Comparison of ENCODE assay signal across 9 mouse cellular contexts in the genomic region with DNA sequence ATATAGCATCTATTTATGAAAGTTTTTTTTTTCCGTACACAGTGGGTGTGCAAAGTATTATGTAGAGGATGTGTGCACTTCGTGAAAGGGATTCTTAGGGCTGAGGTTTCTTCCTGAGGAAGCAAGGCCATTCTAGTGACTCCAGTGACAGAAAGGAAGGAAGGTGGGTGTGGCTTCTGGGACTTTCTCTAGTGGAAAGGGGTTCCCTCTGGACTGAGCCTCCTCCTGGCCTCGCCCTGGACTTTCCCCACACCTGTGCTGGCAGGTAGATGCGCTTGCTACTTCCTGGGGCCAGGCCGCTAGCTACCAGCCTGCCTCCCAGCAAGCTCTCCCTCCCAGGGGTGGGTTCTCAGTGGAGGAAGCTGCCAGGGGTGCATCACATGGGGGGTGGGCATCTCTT. TPM values are rescaled to one million over a fixed set of nuclear protein-coding genes. Genes with fewer than 3 reads are reported as not detected.
DNase-seq lines count a peak whose midpoint lies in the region; ATAC-seq and TF ChIP-seq lines count a peak whose summit lies in the region.
"Had no signal": no experiment of that assay in that cellular context is flagged by ENCODE, and none has a peak within 500 bp of the region (broad histone marks: within the 10 kb centered on the region; RNA-seq: fewer than 3 reads in every experiment).

No protein-coding gene starts in this region.

- H3K36me3 ChIP-seq in forebrain, embryonic 14.5 days (ENCODE audit: control insufficient read depth, insufficient read depth, low read length) = no peaks in the 10 kb centered on the region
- H3K36me3 ChIP-seq in kidney, adult 2 months (ENCODE audit: control insufficient read depth, insufficient read depth, low read length) = no peaks in the 10 kb centered on the region

- peaks cover 26% of the 10 kb centered on the region for H3K4me1 ChIP-seq in forebrain, embryonic 14.5 days (ENCODE audit: control insufficient read depth, insufficient read depth, low read length)
- peaks cover 11% of the 10 kb centered on the region for H3K4me1 ChIP-seq in kidney, adult 2 months (ENCODE audit: control insufficient read depth, insufficient read depth, low read length)

- no peak overlapping the region for H3K27ac ChIP-seq in forebrain, embryonic 14.5 days (ENCODE audit: low read depth, low read length)
- peak overlapping the region; percentile 36; the same call in 1 of the 2 replicates for H3K27ac ChIP-seq in kidney, adult 2 months (ENCODE audit: insufficient read depth, low read depth, low read length)

- no peak for TF ChIP-seq POLR2A in kidney, adult 2 months (IDR thresholded peaks at IDR 0.05; ENCODE audit: low read depth, low read length)

- intact Hi-C loops in heart, postnatal 25 days (cut with DNase I) = loop anchor here (5.0 to 10.0 kb wide), 5 partner anchors 33 to 223 kb away; no protein-coding TSS in a partner anchor

- H3K4me2 ChIP-seq in forebrain, embryonic 14.5 days (ENCODE audit: low read length) = peak overlapping the region; percentile 76

- no peaks in the 10 kb centered on the region for H3K9me3 ChIP-seq in forebrain, embryonic 14.5 days (replicated peaks; ENCODE audit: control insufficient read depth, low read length)

- ATAC-seq in forebrain, embryonic 14.5 days = no peak

- WGBS in forebrain, embryonic 14.5 days = 63% methylated on average over 5 of the region's 5 CpGs
- WGBS in kidney, adult 2 months = 44% methylated on average over 5 of the region's 5 CpGs

- no peaks in the 10 kb centered on the region for H3K27me3 ChIP-seq in forebrain, embryonic 14.5 days (replicated peaks; ENCODE audit: control insufficient read depth, insufficient read depth, low read length)
- no peaks in the 10 kb centered on the region for H3K27me3 ChIP-seq in kidney, adult 2 months (replicated peaks; ENCODE audit: control insufficient read depth, insufficient read depth, low read length)

- DNase-seq in heart, adult 18-20 months = peak; percentile 39 to 67
- no peak for DNase-seq in heart, postnatal 25 days (ENCODE audit: low spot score)
- DNase-seq in forebrain, embryonic 14.5 days (ENCODE audit: low spot score) = no peak
- DNase-seq in kidney, adult 2 months = peak; percentile 64
- peak; percentile 22 to 35 for DNase-seq in lung, postnatal 4 days
- DNase-seq in ovary, postnatal 14 days (ENCODE audit: low spot score) = no peak
- no peak for DNase-seq in T-cell, adult 2 months (ENCODE audit: low spot score)
- DNase-seq in left cerebral cortex, adult 11 months (ENCODE audit: low spot score) = no peak

- peak overlapping the region; percentile 82 for H3K9ac ChIP-seq in forebrain, embryonic 14.5 days (ENCODE audit: low read length)

- peak overlapping the region; percentile 47 for H3K4me3 ChIP-seq in forebrain, embryonic 14.5 days (ENCODE audit: low read depth, low read length)
- H3K4me3 ChIP-seq in kidney, adult 2 months (ENCODE audit: insufficient read depth, low read depth, low read length) = peak overlapping the region; percentile 86

- TF ChIP-seq CTCF in kidney, adult 2 months (conservative IDR thresholded peaks at IDR 0.05; ENCODE audit: insufficient read depth, insufficient read length, low read depth, low read length) = no peak

RNA-seq across cellular contexts. Expression of gene Flnb, which starts 1.7 kb away (rescaled TPM):
- 10 to 100 TPM; 21.8 to 22.6 TPM for total RNA-seq in heart, adult 18-20 months (2021)
- total RNA-seq in heart, postnatal 25 days (2021) = 10 to 100 TPM; 21.9 to 27.7 TPM
- polyA plus RNA-seq in forebrain, embryonic 14.5 days (2014; fragmentation: Nextera tagmentation; extraction: Ambion mirVana) = 6.8 and 8.0 TPM in 2 replicates
- 37.2 and 41.2 TPM in 2 replicates for polyA plus RNA-seq in kidney, adult 2 months (2012; rRNA removed)

RNA-seq across cellular contexts. Expression of gene Gm26661, which starts 28.1 kb away (rescaled TPM):
- total RNA-seq in heart, adult 18-20 months (2021) = not detected
- not detected for total RNA-seq in heart, postnatal 25 days (2021)
- not detected in 2 replicates for polyA plus RNA-seq in forebrain, embryonic 14.5 days (2014; fragmentation: Nextera tagmentation; extraction: Ambion mirVana)
- polyA plus RNA-seq in kidney, adult 2 months (2012; rRNA removed) = not detected in 2 replicates
- total RNA-seq: MEL had no signal

Comparison
In these comparisons a context has a peak if more than half of its experiments do, and no peak if none do; other contexts are left out.
1. DNase-seq: peak in heart, adult 18-20 months (2 of 2), kidney, adult 2 months (single experiment) and lung, postnatal 4 days (2 of 2); none in heart, postnatal 25 days (single experiment), forebrain, embryonic 14.5 days (single experiment), ovary, postnatal 14 days (single experiment), T-cell, adult 2 months (single experiment) and left cerebral cortex, adult 11 months (single experiment).